Mouse (Mus musculus): Measurements from ENCODE around the gene Trappc13. TPM values are rescaled to one million over a fixed set of nuclear protein-coding genes. Genes with fewer than 3 reads are reported as not detected.
A peak's percentile ranks its signal among the peaks of the same experiment; 100 is the strongest.

The Trappc13 gene
- polyA plus RNA-seq, 1 experiment from 2014 or later: 43.5 TPM

GRCm38 (mm10) chr13:104145646-104146045, 32.6 kb downstream of the Trappc13 start:
- Histone ChIP-seq H3K4me1 (replicated peaks; ENCODE audit: insufficient read depth, low read length) (no peaks in the 10 kb centered on the region), H3K4me3 (replicated peaks; ENCODE audit: low read depth, low read length) (no peak overlapping the region), H3K27ac (no peak overlapping the region), H3K9ac (ENCODE audit: low read depth, low read length) (no peak overlapping the region), H3K36me3 (ENCODE audit: insufficient read depth, low read length) (peaks cover 38% of the 10 kb centered on the region; the same call in 1 of the 2 replicates), H3K9me3 (replicated peaks; ENCODE audit: low read length) (no peaks in the 10 kb centered on the region), H3K4me2 (ENCODE audit: low read length) (no peak overlapping the region), H3K27me3 (ENCODE audit: insufficient read depth, low read length) (no peaks in the 10 kb centered on the region)
- DNase-seq (ENCODE audit: low spot score) (no peak), ATAC-seq (replicated peaks; ENCODE audit: low FRiP score, low read depth) (no peak)
- WGBS: 92% methylated on average over 3 of the region's 3 CpGs
- no peak for TF ChIP-seq CTCF (IDR thresholded peaks at IDR 0.05; ENCODE audit: low read depth)

GRCm38 (mm10) chr13:104144871-104145270, 33.4 kb downstream of the Trappc13 start:
- Histone ChIP-seq H3K27ac (no peak overlapping the region), H3K27me3 (ENCODE audit: insufficient read depth, low read length) (no peaks in the 10 kb centered on the region), H3K4me2 (ENCODE audit: low read length) (no peak overlapping the region), H3K9ac (ENCODE audit: low read depth, low read length) (no peak overlapping the region), H3K4me3 (replicated peaks; ENCODE audit: low read depth, low read length) (no peak overlapping the region), H3K4me1 (replicated peaks; ENCODE audit: insufficient read depth, low read length) (no peaks in the 10 kb centered on the region), H3K36me3 (ENCODE audit: insufficient read depth, low read length) (peaks cover 38% of the 10 kb centered on the region; the same call in 1 of the 2 replicates), H3K9me3 (replicated peaks; ENCODE audit: low read length) (no peaks in the 10 kb centered on the region)
- no peak for ATAC-seq (replicated peaks; ENCODE audit: low FRiP score, low read depth)
- WGBS: 83% methylated on average over 9 of the region's 9 CpGs
- TF ChIP-seq CTCF (IDR thresholded peaks at IDR 0.05; ENCODE audit: low read depth): no peak
- DNase-seq (ENCODE audit: low spot score): no peak

GRCm38 (mm10) chr13:104139369-104140209, 38.7 kb downstream of the Trappc13 start:
- no peak overlapping the region for H3K27ac ChIP-seq
- H3K36me3 ChIP-seq (ENCODE audit: insufficient read depth, low read length): peaks cover 9% of the 10 kb centered on the region; the same call in 1 of the 2 replicates
- peak; percentile 92 for TF ChIP-seq CTCF (IDR thresholded peaks at IDR 0.05; ENCODE audit: low read depth)
- no peaks in the 10 kb centered on the region for H3K27me3 ChIP-seq (ENCODE audit: insufficient read depth, low read length)
- WGBS: 39% methylated on average over 13 of the region's 13 CpGs
- H3K9me3 ChIP-seq (replicated peaks; ENCODE audit: low read length): no peaks in the 10 kb centered on the region
- DNase-seq (ENCODE audit: low spot score): peak; percentile 84
- H3K4me1 ChIP-seq (replicated peaks; ENCODE audit: insufficient read depth, low read length): no peaks in the 10 kb centered on the region
- ATAC-seq (replicated peaks; ENCODE audit: low FRiP score, low read depth): no peak
- no peak overlapping the region for H3K9ac ChIP-seq (ENCODE audit: low read depth, low read length)
- no peak overlapping the region for H3K4me2 ChIP-seq (ENCODE audit: low read length)
- no peak overlapping the region for H3K4me3 ChIP-seq (replicated peaks; ENCODE audit: low read depth, low read length)

- TF ChIP-seq CTCF (IDR thresholded peaks at IDR 0.05; ENCODE audit: low read depth): no peak
- 84% methylated on average over 4 of the region's 4 CpGs for WGBS
- H3K27me3 ChIP-seq (ENCODE audit: insufficient read depth, low read length): no peaks in the 10 kb centered on the region
- H3K4me1 ChIP-seq (replicated peaks; ENCODE audit: insufficient read depth, low read length): no peaks in the 10 kb centered on the region
- H3K36me3 ChIP-seq (ENCODE audit: insufficient read depth, low read length): no peaks in the 10 kb centered on the region; the same call in 1 of the 2 replicates
- H3K9me3 ChIP-seq (replicated peaks; ENCODE audit: low read length): no peaks in the 10 kb centered on the region
- no peak overlapping the region for H3K27ac ChIP-seq
- DNase-seq (ENCODE audit: low spot score) (no peak), ATAC-seq (replicated peaks; ENCODE audit: low FRiP score, low read depth) (no peak)
- H3K4me3 ChIP-seq (replicated peaks; ENCODE audit: low read depth, low read length): no peak overlapping the region
- no peak overlapping the region for H3K9ac ChIP-seq (ENCODE audit: low read depth, low read length)
- H3K4me2 ChIP-seq (ENCODE audit: low read length): no peak overlapping the region
Observed at GRCm38 (mm10) chr13:104134510-104135085, 43.7 kb downstream of the Trappc13 start.

- Histone ChIP-seq H3K4me3 (replicated peaks; ENCODE audit: low read depth, low read length) (no peak overlapping the region), H3K4me1 (replicated peaks; ENCODE audit: insufficient read depth, low read length) (no peaks in the 10 kb centered on the region), H3K27ac (no peak overlapping the region), H3K4me2 (ENCODE audit: low read length) (no peak overlapping the region), H3K9me3 (replicated peaks; ENCODE audit: low read length) (no peaks in the 10 kb centered on the region), H3K9ac (ENCODE audit: low read depth, low read length) (no peak overlapping the region), H3K36me3 (ENCODE audit: insufficient read depth, low read length) (no peaks in the 10 kb centered on the region; the same call in 1 of the 2 replicates), H3K27me3 (ENCODE audit: insufficient read depth, low read length) (no peaks in the 10 kb centered on the region)
- 95% methylated on average over 2 of the region's 2 CpGs for WGBS
- TF ChIP-seq CTCF (IDR thresholded peaks at IDR 0.05; ENCODE audit: low read depth): no peak
- ATAC-seq (replicated peaks; ENCODE audit: low FRiP score, low read depth) (no peak), DNase-seq (ENCODE audit: low spot score) (no peak)
Observed at GRCm38 (mm10) chr13:104132561-104132960, 45.7 kb downstream of the Trappc13 start.

- TF ChIP-seq CTCF (IDR thresholded peaks at IDR 0.05; ENCODE audit: low read depth): no peak
- no peaks in the 10 kb centered on the region for H3K9me3 ChIP-seq (replicated peaks; ENCODE audit: low read length)
- no peak overlapping the region for H3K4me2 ChIP-seq (ENCODE audit: low read length)
- ATAC-seq (replicated peaks; ENCODE audit: low FRiP score, low read depth) (0 out of 2 replicates have a peak, but pooled peaks have one; percentile 22), DNase-seq (ENCODE audit: low spot score) (no peak)
- 68% methylated on average over 20 of the region's 20 CpGs for WGBS
- H3K27ac ChIP-seq: no peak overlapping the region
- H3K27me3 ChIP-seq (ENCODE audit: insufficient read depth, low read length): no peaks in the 10 kb centered on the region
- no peaks in the 10 kb centered on the region for H3K4me1 ChIP-seq (replicated peaks; ENCODE audit: insufficient read depth, low read length)
- no peak overlapping the region for H3K9ac ChIP-seq (ENCODE audit: low read depth, low read length)
- 0 out of 2 replicates have a peak, but pooled peaks cover 5% of the 10 kb centered on the region for H3K36me3 ChIP-seq (ENCODE audit: insufficient read depth, low read length)
- no peak overlapping the region for H3K4me3 ChIP-seq (replicated peaks; ENCODE audit: low read depth, low read length)
Observed at GRCm38 (mm10) chr13:104123662-104124381, 54.4 kb downstream of the Trappc13 start.

Data from kidney, postnatal 0 days (tissue).